Mouse (Mus musculus): ENCODE measurements around the gene Sult4a1.

- no peak for TF ChIP-seq POLR2A (IDR thresholded peaks at IDR 0.05; ENCODE audit: insufficient read depth, low read depth, low read length)
- TF ChIP-seq CTCF (IDR thresholded peaks at IDR 0.05; ENCODE audit: insufficient read depth, low read depth, low read length): no peak
Measured at GRCm38 (mm10) chr15:84056083-84056482, 49.5 kb downstream of the Sult4a1 start.

All from olfactory bulb, adult 2 months (tissue).